Mouse (Mus musculus) frontal cortex, postnatal 14 days (tissue): ENCODE results near the gene Samd3.

ENCODE experiments used
- DNase-seq, 2 experiments: peaks; one replicate each; pipeline ENCODE4 v3.0.0; 2022; ENCODE audit warnings: low spot score in 2 of 2

The Samd3 gene

GRCm38 (mm10) chr10:26229488-26229887 is at the start of gene Samd3:
TSS of gene Samd3 (plus strand) at chr10:26229707.
- no peak for DNase-seq

DNA sequence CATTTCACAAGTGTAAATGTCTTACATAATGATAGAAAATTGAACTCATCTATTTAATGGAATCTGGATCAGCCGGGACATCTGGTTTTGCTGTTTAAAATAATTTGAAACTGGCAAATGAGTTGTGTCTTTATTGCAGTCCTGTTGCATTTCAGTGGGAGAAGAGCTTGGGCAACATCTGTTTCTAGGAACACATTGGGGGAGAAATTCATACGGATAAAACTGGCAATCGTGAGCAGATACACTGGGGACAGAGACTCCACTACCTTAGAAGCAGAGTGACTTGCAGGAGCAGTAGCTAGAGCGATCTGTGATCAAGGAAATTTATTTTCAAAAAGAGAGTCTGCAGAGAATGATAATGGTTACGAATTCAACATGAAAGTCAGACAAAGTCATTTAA is 44.2 kb upstream of the Samd3 start:
- DNase-seq: no peak

GRCm38 (mm10) chr10:26190811-26191210 is 38.7 kb upstream of the Samd3 start:
- no peak for DNase-seq

GRCm38 (mm10) chr10:26194892-26195291 is 34.6 kb upstream of the Samd3 start:
- DNase-seq: no peak

GRCm38 (mm10) chr10:26202708-26203368 is 26.7 kb upstream of the Samd3 start:
- DNase-seq: no peak

GRCm38 (mm10) chr10:26220729-26221128 is 8.8 kb upstream of the Samd3 start:
- DNase-seq: no peak

GRCm38 (mm10) chr10:26226241-26226640 is 3.3 kb upstream of the Samd3 start:
- no peak for DNase-seq

DNA sequence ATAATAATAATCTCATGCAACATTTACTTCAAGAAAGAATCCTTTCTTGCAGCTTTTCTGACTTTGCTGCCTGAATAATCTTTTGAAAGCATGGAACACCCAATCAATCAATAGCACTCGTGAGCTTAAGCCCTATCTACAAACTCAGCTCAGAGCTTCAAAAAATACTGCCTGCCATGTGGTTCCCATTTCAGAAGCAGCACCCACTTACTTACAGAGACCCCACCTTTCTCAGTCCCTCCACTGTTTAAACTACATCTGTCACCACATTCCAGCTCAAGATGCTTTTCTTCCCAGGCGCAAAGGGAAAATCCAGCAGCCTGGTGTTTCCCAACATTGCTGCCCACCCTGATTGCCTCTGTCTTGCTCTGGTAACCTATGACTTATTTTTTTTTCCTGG is 2.8 kb upstream of the Samd3 start:
- no peak for DNase-seq

DNA sequence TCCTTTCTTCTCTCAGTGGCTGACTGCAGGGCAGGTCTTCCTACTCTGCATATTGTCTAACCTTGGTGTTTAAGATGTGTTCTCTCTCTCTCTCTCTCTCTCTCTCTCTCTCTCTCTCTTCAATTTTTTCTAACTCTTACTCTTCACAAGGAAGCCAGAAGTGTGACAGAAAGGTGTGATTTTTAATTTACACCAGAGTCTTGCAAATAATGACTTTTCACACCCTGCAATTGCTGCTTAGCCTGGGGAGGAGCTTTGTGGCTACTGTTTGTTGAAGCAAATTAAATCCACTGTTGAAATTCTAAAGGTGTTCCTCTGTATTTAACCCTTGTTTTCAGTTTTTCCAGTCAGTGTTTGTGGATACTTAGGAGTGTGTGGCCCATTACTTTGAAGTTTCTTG is 1.3 kb upstream of the Samd3 start:
- DNase-seq: no peak

- DNase-seq: no peak
Measured at GRCm38 (mm10) chr10:26232071-26232653, 2.7 kb downstream of the Samd3 start.

DNA sequence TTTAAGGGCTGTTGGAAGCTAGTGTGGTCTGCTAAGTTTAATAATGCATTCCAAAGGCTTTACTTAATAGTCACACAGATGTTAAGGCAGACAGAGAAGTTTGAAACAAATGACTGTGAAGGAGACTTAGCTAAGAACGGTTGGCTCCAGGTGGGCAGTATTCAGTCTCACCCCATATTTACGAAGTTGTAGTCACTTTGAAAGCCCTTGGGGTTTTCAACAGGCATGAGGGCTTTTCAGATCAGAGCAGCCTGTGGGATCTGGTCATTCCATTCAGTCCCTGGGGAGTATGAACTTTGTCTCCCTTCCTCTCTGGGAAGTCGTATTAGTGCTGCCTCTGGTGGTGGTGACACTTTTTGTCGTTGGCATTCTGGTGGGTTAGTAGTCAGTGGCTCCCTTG is 9.1 kb downstream of the Samd3 start:
- no peak for DNase-seq

DNA sequence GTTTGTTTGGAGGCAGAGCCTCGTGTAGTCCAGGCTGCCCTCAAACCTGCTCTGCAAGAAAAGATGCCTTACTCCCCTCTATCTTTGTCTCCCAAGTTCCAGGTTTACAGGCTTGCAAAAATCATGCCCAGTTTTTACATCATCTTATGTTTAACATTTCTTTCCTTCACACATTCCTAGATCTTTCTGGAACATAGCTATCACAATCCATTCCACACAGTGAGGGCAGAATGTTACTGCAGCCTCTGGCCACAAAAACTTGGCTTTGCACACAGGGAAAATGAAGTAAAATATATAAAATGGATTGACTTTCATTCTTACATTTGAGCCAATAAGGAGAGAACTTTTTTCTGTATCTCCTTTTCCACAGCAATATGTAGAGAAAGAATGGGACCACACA is 9.6 kb downstream of the Samd3 start:
- DNase-seq: no peak

DNA sequence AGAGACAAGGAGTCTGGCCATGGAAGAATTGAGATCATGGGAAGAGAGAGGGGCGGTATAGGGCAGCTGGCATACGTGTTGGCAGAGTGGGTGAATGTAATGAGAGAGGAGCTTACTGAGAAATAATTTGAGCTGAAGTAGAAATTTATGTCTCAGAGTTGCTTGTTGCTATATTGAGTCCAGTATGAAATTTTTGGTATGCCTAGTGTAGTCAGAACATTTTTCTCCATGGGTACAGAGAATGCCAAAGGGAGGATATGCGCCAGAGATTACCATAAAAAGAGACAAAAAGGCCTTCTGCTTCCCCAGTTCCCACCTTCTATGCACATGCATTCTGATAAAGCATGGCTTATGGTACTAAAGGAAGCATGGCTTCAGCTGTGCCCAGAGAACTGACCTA is 13.7 kb downstream of the Samd3 start:
- no peak for DNase-seq

DNA sequence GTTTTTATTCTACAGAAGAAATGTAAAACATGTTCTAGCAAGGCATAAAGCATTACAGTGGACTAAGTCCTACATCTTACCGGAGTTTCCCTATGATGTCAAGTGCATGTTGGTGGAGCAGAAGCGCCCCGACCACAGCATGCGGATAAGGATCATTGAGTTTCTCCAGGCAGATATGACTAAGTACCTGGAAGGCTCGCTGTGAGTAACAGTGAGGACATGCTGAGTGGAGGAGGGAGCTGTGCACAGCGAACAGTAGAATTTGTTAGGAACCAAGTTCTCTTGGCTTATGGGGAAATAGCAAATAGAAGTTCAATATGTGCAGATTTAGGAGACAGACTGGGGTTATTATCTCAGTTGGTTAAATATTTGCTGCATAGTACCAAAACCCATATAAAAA is 15.0 kb downstream of the Samd3 start:
- DNase-seq: no peak

GRCm38 (mm10) chr10:26249426-26250165 is 20.1 kb downstream of the Samd3 start:
- DNase-seq: peak; percentile 50 to 60

DNA sequence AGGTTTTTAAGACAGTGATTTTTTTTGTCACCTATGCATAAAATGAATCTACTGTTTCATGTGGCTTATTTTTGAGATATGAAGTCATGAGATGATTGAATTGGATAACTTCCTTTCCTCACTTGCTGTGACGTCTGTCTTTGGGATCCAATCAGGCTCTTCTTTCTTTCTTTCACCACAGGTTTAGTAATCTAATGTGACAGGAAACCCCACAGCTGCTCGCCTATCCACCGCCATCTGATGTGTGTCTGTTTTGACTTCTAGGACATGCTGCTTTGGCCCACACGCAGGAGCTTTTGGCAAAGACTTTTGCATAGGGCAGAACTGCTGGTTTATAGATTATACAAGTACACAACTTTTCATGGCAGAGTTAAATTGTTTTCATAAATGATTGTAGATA is 30.4 kb downstream of the Samd3 start:
- no peak for DNase-seq

DNA sequence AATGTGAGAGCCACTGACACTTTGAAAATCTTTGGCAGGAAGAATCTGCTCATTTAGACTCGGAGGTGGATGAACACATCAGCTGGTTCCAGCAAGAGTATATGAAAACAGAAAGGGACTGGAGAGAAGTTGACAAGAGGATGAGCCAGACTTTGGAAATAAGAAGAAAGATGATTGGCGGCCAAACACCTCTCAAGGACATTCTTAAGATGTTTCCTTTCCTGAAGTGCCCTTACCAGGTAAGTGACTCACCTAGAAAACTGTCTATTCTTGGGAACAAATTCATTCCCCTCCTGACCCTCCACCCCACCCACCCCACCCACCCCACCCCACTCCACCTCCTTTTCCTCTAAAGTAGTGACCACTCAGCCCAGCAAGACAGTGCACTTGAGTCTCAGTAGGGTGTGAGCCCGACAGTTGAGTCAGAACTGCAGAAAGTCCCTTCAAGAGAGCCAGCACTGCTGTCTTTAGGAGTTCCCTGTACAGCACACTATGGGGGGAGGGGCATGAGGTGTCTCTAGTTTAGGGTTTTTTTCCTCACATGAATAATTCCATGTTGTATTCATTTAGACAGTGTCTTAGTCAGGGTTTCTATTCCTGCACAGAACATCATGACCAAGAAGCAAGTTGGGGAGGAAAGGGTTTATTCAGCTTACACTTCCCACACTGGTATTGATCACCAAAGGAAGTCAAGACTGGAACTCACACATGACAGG is 34.4 kb downstream of the Samd3 start:
- DNase-seq: no peak

- DNase-seq: no peak
Measured at GRCm38 (mm10) chr10:26275414-26275813, 45.9 kb downstream of the Samd3 start.

GRCm38 (mm10) chr10:26280009-26280408 is 50.5 kb downstream of the Samd3 start:
- DNase-seq: no peak

DNA sequence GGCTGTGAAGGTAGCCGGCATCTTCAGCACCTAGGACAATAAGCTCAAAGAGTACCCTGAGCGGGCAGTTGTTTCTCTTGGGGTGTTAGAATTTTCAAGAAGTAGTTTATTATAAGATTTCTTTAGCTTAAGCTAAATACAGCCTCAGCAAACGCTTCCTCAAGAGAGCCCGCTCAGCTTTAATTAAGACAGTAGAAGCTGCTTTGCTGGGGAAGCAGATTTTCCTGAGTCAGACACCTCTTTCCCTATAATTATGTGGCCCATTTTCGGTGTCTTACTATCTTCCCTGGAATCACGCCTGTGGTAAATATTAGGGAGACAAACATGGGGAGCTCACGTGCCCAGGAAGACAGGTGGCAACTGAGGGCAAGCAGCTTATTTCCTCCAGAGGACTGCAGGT is 57.6 kb downstream of the Samd3 start:
- no peak for DNase-seq

DNA sequence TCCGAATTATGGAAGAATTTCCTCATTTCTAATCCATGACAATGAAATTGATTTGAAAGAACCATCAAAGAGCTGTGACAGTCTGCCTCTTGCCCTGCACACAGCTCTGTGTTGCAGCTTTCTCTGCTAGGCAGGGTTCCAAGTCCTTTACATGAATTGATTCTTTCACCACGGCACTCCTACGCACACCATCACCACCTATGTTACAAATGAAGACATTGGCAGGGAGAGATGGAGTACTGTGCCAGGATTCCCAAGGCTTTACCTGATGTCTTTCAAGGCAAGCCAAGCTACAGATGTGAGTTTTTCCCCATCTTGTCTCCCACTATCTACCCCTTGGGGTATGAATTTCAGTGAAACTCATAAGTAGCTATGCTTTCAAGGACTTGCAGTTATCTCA is 67.7 kb downstream of the Samd3 start:
- DNase-seq: no peak

DNA sequence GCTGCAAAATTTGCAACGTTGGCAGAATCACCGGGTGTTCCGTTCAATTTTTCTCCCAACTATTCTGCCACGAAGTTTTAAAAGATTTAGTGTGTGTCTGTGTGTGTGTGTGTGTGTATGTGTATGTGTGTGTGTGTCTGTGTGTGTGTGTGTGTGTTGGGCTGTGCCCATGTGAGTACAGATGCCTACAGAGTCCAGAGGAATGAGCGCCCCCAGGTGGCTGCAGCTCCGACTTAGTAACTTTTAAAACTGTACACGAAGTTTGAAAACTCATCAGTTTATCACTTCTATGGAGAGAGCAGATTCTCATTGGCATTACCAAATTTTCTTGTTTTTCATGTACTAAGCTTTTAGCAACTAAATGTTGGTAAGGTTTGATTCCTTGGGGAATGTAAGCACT is 68.1 kb downstream of the Samd3 start:
- no peak for DNase-seq

GRCm38 (mm10) chr10:26302336-26302735 is 72.8 kb downstream of the Samd3 start:
- no peak for DNase-seq
